Mouse (Mus musculus) c-Kit-positive CD71-positive TER-119-positive erythroid progenitor cells, embryonic 14.5 days (primary cell): ENCODE results near the gene Mfn2.
"Not testable (repeated sequence)": the region's sequence is repeated elsewhere in the genome, so short reads cannot be mapped to it uniquely, and the experiment has no call there.

ENCODE experiments used
- DNase-seq: peaks from one replicate; pipeline ENCODE4 v3.0.0-alpha.2; 2013; ENCODE audit warnings: low spot score

Gene Mfn2

GRCm38 (mm10) chr4:147868450-147869031 is 36.0 kb downstream of the Mfn2 start, which contains the start of the genes Miip and Fv1:
Gene Miip, minus strand, starts transcription at chr4:147868816.
Gene Fv1, plus strand, starts transcription at chr4:147868979.
- DNase-seq = peak; percentile 96

- no peak for DNase-seq
Observed at GRCm38 (mm10) chr4:147867563-147868449, 36.7 kb downstream of the Mfn2 start.

- not testable (repeated sequence) for DNase-seq
Observed at GRCm38 (mm10) chr4:147866793-147867192, 37.7 kb downstream of the Mfn2 start.

GRCm38 (mm10) chr4:147866056-147866455 is 38.4 kb downstream of the Mfn2 start:
- no peak for DNase-seq

- DNase-seq = no peak
Observed at GRCm38 (mm10) chr4:147865651-147866050, 38.9 kb downstream of the Mfn2 start.

GRCm38 (mm10) chr4:147862051-147862450 is 42.5 kb downstream of the Mfn2 start:
- DNase-seq = no peak

GRCm38 (mm10) chr4:147850776-147851175 is 53.7 kb downstream of the Mfn2 start:
- DNase-seq = no peak

GRCm38 (mm10) chr4:147848584-147848991 is 55.9 kb downstream of the Mfn2 start:
- peak; percentile 83 for DNase-seq

GRCm38 (mm10) chr4:147847614-147848583 is 56.6 kb downstream of the Mfn2 start, which contains the start of gene Zfp933:
Gene Zfp933, minus strand, starts transcription at chr4:147848366.
- peak; percentile 83 for DNase-seq

- DNase-seq = no peak
Observed at GRCm38 (mm10) chr4:147842871-147843270, 61.6 kb downstream of the Mfn2 start.

GRCm38 (mm10) chr4:147839282-147839681 is 65.2 kb downstream of the Mfn2 start:
- DNase-seq = not testable (repeated sequence)

GRCm38 (mm10) chr4:147824389-147824788 is 80.1 kb downstream of the Mfn2 start:
- DNase-seq = no peak
